Mouse (Mus musculus): ENCODE data around the gene Ttc8.

GRCm38 (mm10) chr12:98875216-98875615, 45.2 kb upstream of the Ttc8 start:
- TF ChIP-seq CTCF (conservative IDR thresholded peaks at IDR 0.05; ENCODE audit: insufficient read depth, insufficient read length, low read depth, low read length) (no peak), POLR2A (IDR thresholded peaks at IDR 0.05; ENCODE audit: low read depth, low read length) (no peak)

All from kidney, adult 2 months (tissue).